Mouse (Mus musculus) CH12.LX (cell line): ENCODE measurements around the gene Gpatch3. TPM values are rescaled to one million over a fixed set of nuclear protein-coding genes. Genes with fewer than 3 reads are reported as not detected.
A peak's percentile ranks its signal among the peaks of the same experiment; 100 is the strongest.

ENCODE experiments used
- DNase-seq: peaks from one replicate; pipeline ENCODE4 v3.0.0-alpha.2; 2013; ENCODE audit errors: extremely low read depth
- H3K27ac ChIP-seq: 2 replicates; pipeline ENCODE4 v1.5.1; 2012; ENCODE audit warnings: low read depth, mild to moderate bottlenecking, control low read depth, moderate library complexity; ENCODE audit not compliant: insufficient read depth
- H3K27me3 ChIP-seq: replicated peaks from 2 replicates; pipeline ENCODE3; 2012; ENCODE audit warnings: inconsistent platforms
- H3K36me3 ChIP-seq, 2 experiments: replicated peaks in 1 of 2; 2 replicates each; pipeline versions ENCODE3 to v1.6.1; 2012; ENCODE audit warnings: inconsistent platforms in 1 of 2, low read length in 1 of 2, mild to moderate bottlenecking in 1 of 2, mixed read lengths in 1 of 2, moderate library complexity in 1 of 2; ENCODE audit not compliant: control insufficient read depth in 1 of 2, insufficient read depth in 1 of 2
- H3K4me1 ChIP-seq, 2 experiments: 2 replicates each; pipeline ENCODE4 v1.6.1; 2012; ENCODE audit warnings: inconsistent platforms in 1 of 2, moderate library complexity in 1 of 2; ENCODE audit not compliant: insufficient read depth in 2 of 2, control insufficient read depth in 1 of 2
- H3K4me2 ChIP-seq: 2 replicates; pipeline ENCODE4 v1.6.1; 2012; ENCODE audit warnings: low read depth, mild to moderate bottlenecking, control low read depth; ENCODE audit not compliant: poor library complexity, insufficient read depth, severe bottlenecking
- H3K4me3 ChIP-seq, 3 experiments: fragments of 150-350 bp in 1 of 3; sonication (generic) in 1 of 3; replicated peaks in 1 of 3; 2 replicates each; pipeline versions ENCODE3 to v1.5.1; 2011 to 2012; ENCODE audit warnings: low read depth in 2 of 3, low read length in 2 of 3, mild to moderate bottlenecking in 2 of 3, moderate library complexity in 2 of 3, control low read depth in 1 of 3, improper control_type of control experiment in 1 of 3, inconsistent platforms in 1 of 3, mixed read lengths in 1 of 3; ENCODE audit not compliant: poor library complexity in 1 of 3
- H3K79me2 ChIP-seq: replicated peaks from 2 replicates; pipeline ENCODE4 v1.6.1; 2012; ENCODE audit warnings: mild to moderate bottlenecking, moderate library complexity; ENCODE audit not compliant: control insufficient read depth, poor library complexity, insufficient read depth, severe bottlenecking; ENCODE audit errors: extremely low read depth
- H3K9ac ChIP-seq: 2 replicates; pipeline ENCODE4 v1.6.1; 2012; ENCODE audit warnings: low read depth, mild to moderate bottlenecking, control low read depth, moderate library complexity; ENCODE audit not compliant: insufficient read depth
- H3K9me3 ChIP-seq: replicated peaks from 2 replicates; pipeline ENCODE3; 2012; ENCODE audit warnings: low read length, inconsistent platforms, mixed read lengths
- BHLHE40 ChIP-seq: IDR thresholded peaks from 2 replicates; pipeline ENCODE4 v1.6.1; 2011; ENCODE audit warnings: mild to moderate bottlenecking, low read depth, low read length, improper control_type of control experiment
- CHD1 ChIP-seq: IDR thresholded peaks from 2 replicates; pipeline ENCODE4 v1.6.1; 2012; ENCODE audit warnings: low read depth, low read length, improper control_type of control experiment, inconsistent platforms
- CHD2 ChIP-seq: IDR thresholded peaks from 2 replicates; pipeline ENCODE4 v1.6.1; 2011; ENCODE audit warnings: low read length, improper control_type of control experiment
- CTCF ChIP-seq, 2 experiments: IDR thresholded peaks in 1 of 2; conservative IDR thresholded peaks in 1 of 2; 2 replicates each; pipeline ENCODE4 v1.5.1; 2011 to 2012; ENCODE audit warnings: low read depth in 2 of 2, low read length in 2 of 2, improper control_type of control experiment in 1 of 2, inconsistent platforms in 1 of 2, mild to moderate bottlenecking in 1 of 2, moderate library complexity in 1 of 2
- E2F4 ChIP-seq: IDR thresholded peaks from 2 replicates; pipeline ENCODE4 v1.6.1; 2011; ENCODE audit warnings: low read depth, low read length, improper control_type of control experiment; ENCODE audit not compliant: insufficient replicate concordance
- ELF1 ChIP-seq: IDR thresholded peaks from 2 replicates; pipeline ENCODE4 v1.6.1; 2014; ENCODE audit warnings: low read depth, mild to moderate bottlenecking, inconsistent platforms, low read length, improper control_type of control experiment
- EP300 ChIP-seq: IDR thresholded peaks from 2 replicates; pipeline ENCODE4 v1.6.1; 2011; ENCODE audit warnings: low read length, improper control_type of control experiment
- ETS1 ChIP-seq: conservative IDR thresholded peaks from 2 replicates; pipeline ENCODE4 v1.6.1; 2012; ENCODE audit warnings: low read depth, mild to moderate bottlenecking, inconsistent platforms, low read length, improper control_type of control experiment, moderate library complexity
- HCFC1 ChIP-seq: IDR thresholded peaks from 2 replicates; pipeline ENCODE4 v1.6.1; 2012; ENCODE audit warnings: low read depth, mild to moderate bottlenecking, inconsistent platforms, low read length, improper control_type of control experiment
- IRF4 ChIP-seq: IDR thresholded peaks from 2 replicates; pipeline ENCODE4 v1.6.1; 2014; ENCODE audit warnings: low read depth, mild to moderate bottlenecking, inconsistent platforms, low read length, improper control_type of control experiment
- JUN ChIP-seq: IDR thresholded peaks from 2 replicates; pipeline ENCODE4 v1.6.1; 2011; ENCODE audit warnings: low read depth, mild to moderate bottlenecking, low read length, improper control_type of control experiment, moderate library complexity; ENCODE audit not compliant: insufficient read depth
- JUND ChIP-seq: conservative IDR thresholded peaks from 2 replicates; pipeline ENCODE4 v1.6.1; 2011; ENCODE audit warnings: low read depth, low read length, improper control_type of control experiment
- KAT2A ChIP-seq: IDR thresholded peaks from 2 replicates; pipeline ENCODE4 v1.6.1; 2012; ENCODE audit warnings: low read length, improper control_type of control experiment, inconsistent platforms; ENCODE audit not compliant: insufficient replicate concordance
- MAFK ChIP-seq: IDR thresholded peaks from 2 replicates; pipeline ENCODE4 v1.6.1; 2011; ENCODE audit warnings: low read length, improper control_type of control experiment; ENCODE audit not compliant: insufficient replicate concordance
- MAX ChIP-seq: IDR thresholded peaks from 2 replicates; pipeline ENCODE4 v1.6.1; 2011; ENCODE audit warnings: low read length, improper control_type of control experiment
- MAZ ChIP-seq: IDR thresholded peaks from 2 replicates; pipeline ENCODE4 v1.6.1; 2012; ENCODE audit warnings: low read depth, mild to moderate bottlenecking, inconsistent platforms, low read length, improper control_type of control experiment, moderate library complexity
- MEF2A ChIP-seq: IDR thresholded peaks from 2 replicates; pipeline ENCODE4 v1.6.1; 2014; ENCODE audit warnings: low read depth, mild to moderate bottlenecking, inconsistent platforms, low read length, improper control_type of control experiment, borderline replicate concordance
- MXI1 ChIP-seq: IDR thresholded peaks from 2 replicates; pipeline ENCODE4 v1.6.1; 2011; ENCODE audit warnings: mild to moderate bottlenecking, low read depth, low read length, improper control_type of control experiment
- MYC ChIP-seq: IDR thresholded peaks from 2 replicates; pipeline ENCODE4 v1.6.1; 2011; ENCODE audit warnings: low read depth, mild to moderate bottlenecking, improper control_type of control experiment, low read length
- NRF1 ChIP-seq: IDR thresholded peaks from 2 replicates; pipeline ENCODE4 v1.6.1; 2014; ENCODE audit warnings: low read depth, mild to moderate bottlenecking, inconsistent platforms, low read length, improper control_type of control experiment, moderate library complexity
- POLR2A ChIP-seq: IDR thresholded peaks from 2 replicates; pipeline ENCODE4 v1.6.1; 2011; ENCODE audit warnings: low read depth, mild to moderate bottlenecking, improper control_type of control experiment, low read length
- POLR2AphosphoS2 ChIP-seq: IDR thresholded peaks from 2 replicates; pipeline ENCODE4 v1.6.1; 2011; ENCODE audit warnings: low read depth, low read length, improper control_type of control experiment
- RCOR1 ChIP-seq: conservative IDR thresholded peaks from 2 replicates; pipeline ENCODE4 v1.6.1; 2012; ENCODE audit warnings: low read depth, mild to moderate bottlenecking, inconsistent platforms, low read length, improper control_type of control experiment
- SIN3A ChIP-seq: IDR thresholded peaks from 2 replicates; pipeline ENCODE4 v1.6.1; 2012; ENCODE audit warnings: low read length, improper control_type of control experiment, inconsistent platforms
- SMC3 ChIP-seq: IDR thresholded peaks from 2 replicates; pipeline ENCODE4 v1.6.1; 2011; ENCODE audit warnings: low read depth, low read length, improper control_type of control experiment
- TBP ChIP-seq: conservative IDR thresholded peaks from 2 replicates; pipeline ENCODE4 v1.6.1; 2011; ENCODE audit warnings: low read depth, low read length, improper control_type of control experiment
- TCF12 ChIP-seq: IDR thresholded peaks from 2 replicates; pipeline ENCODE4 v1.6.1; 2014; ENCODE audit warnings: low read depth, mild to moderate bottlenecking, inconsistent platforms, low read length, improper control_type of control experiment
- UBTF ChIP-seq: IDR thresholded peaks from 2 replicates; pipeline ENCODE4 v1.6.1; 2012; ENCODE audit warnings: low read depth, mild to moderate bottlenecking, inconsistent platforms, low read length, improper control_type of control experiment, moderate library complexity
- USF1 ChIP-seq: IDR thresholded peaks from 2 replicates; pipeline ENCODE4 v1.6.1; 2014; ENCODE audit warnings: low read depth, mild to moderate bottlenecking, inconsistent platforms, low read length, improper control_type of control experiment
- USF2 ChIP-seq: conservative IDR thresholded peaks from 2 replicates; pipeline ENCODE4 v1.6.1; 2011; ENCODE audit warnings: low read depth, low read length, improper control_type of control experiment
- ZMIZ1 ChIP-seq: IDR thresholded peaks from 2 replicates; pipeline ENCODE4 v1.6.1; 2012; ENCODE audit warnings: low read depth, mild to moderate bottlenecking, inconsistent platforms, low read length, improper control_type of control experiment
- ZNF384 ChIP-seq: IDR thresholded peaks from 2 replicates; pipeline ENCODE4 v1.6.1; 2012; ENCODE audit warnings: low read depth, low read length, improper control_type of control experiment, inconsistent platforms
- dilution Hi-C: fragments of 300-500 bp; cut with MboI; formaldehyde crosslinking; loops from 2 replicates; pipeline ENCODE4 v1.14.3; 2020; ENCODE audit warnings: low sequenced_read_pairs; ENCODE audit not compliant: extremely low pct_unique_long_range_greater_than_20kb, extremely low pct_ligation_motif_present
- in situ Hi-C: fragments of 300-500 bp; cut with MboI; formaldehyde crosslinking; loops from 3 replicates; pipeline ENCODE4 v1.14.3; 2019; ENCODE audit warnings: low sequenced_read_pairs, low pct_ligation_motif_present, low pct_unique_long_range_greater_than_20kb, mixed read lengths
- polyA plus RNA-seq: library from polyadenylated mRNA; unstranded; fragments of >175 nt; gene quantifications from 2 replicates; pipeline ENCODE4 v1.2.1, GENCODE M21; 2012; ENCODE audit warnings: low read depth; ENCODE audit not compliant: insufficient read length
- total RNA-seq, 2 experiments: library from RNA; depleted of rRNA; stranded (reverse); fragments of 300-350 nt in 1 of 2; fragments of >200 nt in 1 of 2; gene quantifications; 2 replicates each; pipeline ENCODE4 v1.2.3; 2012 to 2014

Gene Gpatch3
- total and polyA plus RNA-seq, 3 experiments: 7.2 to 20.9 (median 10.8) TPM

DNA sequence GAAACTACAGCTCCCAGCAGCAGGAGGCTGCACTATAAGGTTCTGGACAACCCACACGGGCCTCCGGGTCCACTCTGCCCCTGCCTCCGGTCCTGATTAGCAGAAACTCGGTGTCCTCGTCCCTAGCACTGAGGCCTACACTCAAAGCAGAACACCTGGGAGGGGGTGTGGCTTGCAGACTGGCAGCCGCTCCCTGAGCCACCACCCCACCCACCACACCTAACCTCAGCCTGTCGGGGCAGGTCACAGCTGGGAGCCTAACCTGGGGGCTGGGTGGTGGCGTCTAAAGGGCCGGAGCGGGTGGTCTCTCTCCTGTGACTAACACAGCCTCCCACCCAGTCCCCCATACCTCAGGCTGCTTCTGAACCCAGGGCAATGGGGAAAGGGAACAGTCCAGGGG lies 32.7 kb downstream of the Gpatch3 start:
- Histone ChIP-seq H3K4me1 (peaks cover 9 to 29% of the 10 kb centered on the region in 2 experiments; a peak in 3 of 4 replicates), H3K36me3 (peaks cover 34 to 91% of the 10 kb centered on the region in 2 experiments), H3K27ac (no peak overlapping the region), H3K27me3 (no peaks in the 10 kb centered on the region), H3K4me3 (no peak overlapping the region), H3K9me3 (peaks cover 10% of the 10 kb centered on the region), H3K79me2 (no peaks in the 10 kb centered on the region), H3K4me2 (no peak overlapping the region), H3K9ac (no peak overlapping the region)
- no peak for DNase-seq
- no peak for TF ChIP-seq ELF1
- TF ChIP-seq CTCF (conservative IDR thresholded peaks at IDR 0.05 in 1 of 2, IDR thresholded peaks at IDR 0.05 in 1 of 2; ENCODE audit: low read depth in 2 of 2, low read length in 2 of 2): no peak
- no peak for TF ChIP-seq CHD2
- no peak for TF ChIP-seq TBP
- no peak for TF ChIP-seq ZNF384
- no peak for TF ChIP-seq JUND
- no peak for TF ChIP-seq SMC3
- TF ChIP-seq TCF12: no peak
- no peak for TF ChIP-seq ETS1
- in situ Hi-C loops: no loop called here
- dilution Hi-C loops: no loop called here

- Histone ChIP-seq H3K9ac (no peak overlapping the region), H3K4me3 (no peak overlapping the region), H3K9me3 (peaks cover 19% of the 10 kb centered on the region), H3K4me2 (no peak overlapping the region), H3K27me3 (no peaks in the 10 kb centered on the region), H3K4me1 (peaks cover 20 to 41% of the 10 kb centered on the region in 2 experiments), H3K79me2 (no peaks in the 10 kb centered on the region), H3K36me3 (peaks cover 45 to 93% of the 10 kb centered on the region in 2 experiments), H3K27ac (no peak overlapping the region)
- in situ Hi-C loops: no loop called here
- dilution Hi-C loops: no loop called here
- DNase-seq: peak; percentile 82
- TF ChIP-seq TCF12 (0 out of 2 replicates have a peak, but pooled peaks have one; percentile 19), CHD2 (no peak), IRF4 (0 out of 2 replicates have a peak, but pooled peaks have one; percentile 16), POLR2AphosphoS2 (no peak), SIN3A (no peak), ZNF384 (no peak), JUN (no peak), HCFC1 (no peak), UBTF (no peak), MAZ (0 out of 2 replicates have a peak, but pooled peaks have one; percentile 21), BHLHE40 (no peak), ETS1 (no peak), CHD1 (no peak), JUND (no peak), CTCF (conservative IDR thresholded peaks at IDR 0.05 in 1 of 2, IDR thresholded peaks at IDR 0.05 in 1 of 2; ENCODE audit: low read depth in 2 of 2, low read length in 2 of 2) (peak; percentile 55 to 92), EP300 (no peak), MAFK (no peak), USF2 (no peak), MEF2A (no peak), ELF1 (no peak), ZMIZ1 (no peak), MYC (no peak), USF1 (no peak), E2F4 (no peak), MAX (no peak), SMC3 (peak; percentile 92), NRF1 (0 out of 2 replicates have a peak, but pooled peaks have one; percentile 19), KAT2A (no peak), RCOR1 (no peak), MXI1 (no peak), POLR2A (no peak), TBP (no peak)
Measured at GRCm38 (mm10) chr4:133609719-133610118, 35.2 kb downstream of the Gpatch3 start.
